Mouse (Mus musculus): ENCODE measurements around the gene Zfp386. TPM values are rescaled to one million over a fixed set of nuclear protein-coding genes. Genes with fewer than 3 reads are reported as not detected.
"Not testable (repeated sequence)": the region's sequence is repeated elsewhere in the genome, so short reads cannot be mapped to it uniquely, and the experiment has no call there.

The Zfp386 gene
- polyA plus RNA-seq (2015; fragmentation: Nextera tagmentation; extraction: Ambion mirVana) = 4.8 and 4.9 TPM in 2 replicates

DNA sequence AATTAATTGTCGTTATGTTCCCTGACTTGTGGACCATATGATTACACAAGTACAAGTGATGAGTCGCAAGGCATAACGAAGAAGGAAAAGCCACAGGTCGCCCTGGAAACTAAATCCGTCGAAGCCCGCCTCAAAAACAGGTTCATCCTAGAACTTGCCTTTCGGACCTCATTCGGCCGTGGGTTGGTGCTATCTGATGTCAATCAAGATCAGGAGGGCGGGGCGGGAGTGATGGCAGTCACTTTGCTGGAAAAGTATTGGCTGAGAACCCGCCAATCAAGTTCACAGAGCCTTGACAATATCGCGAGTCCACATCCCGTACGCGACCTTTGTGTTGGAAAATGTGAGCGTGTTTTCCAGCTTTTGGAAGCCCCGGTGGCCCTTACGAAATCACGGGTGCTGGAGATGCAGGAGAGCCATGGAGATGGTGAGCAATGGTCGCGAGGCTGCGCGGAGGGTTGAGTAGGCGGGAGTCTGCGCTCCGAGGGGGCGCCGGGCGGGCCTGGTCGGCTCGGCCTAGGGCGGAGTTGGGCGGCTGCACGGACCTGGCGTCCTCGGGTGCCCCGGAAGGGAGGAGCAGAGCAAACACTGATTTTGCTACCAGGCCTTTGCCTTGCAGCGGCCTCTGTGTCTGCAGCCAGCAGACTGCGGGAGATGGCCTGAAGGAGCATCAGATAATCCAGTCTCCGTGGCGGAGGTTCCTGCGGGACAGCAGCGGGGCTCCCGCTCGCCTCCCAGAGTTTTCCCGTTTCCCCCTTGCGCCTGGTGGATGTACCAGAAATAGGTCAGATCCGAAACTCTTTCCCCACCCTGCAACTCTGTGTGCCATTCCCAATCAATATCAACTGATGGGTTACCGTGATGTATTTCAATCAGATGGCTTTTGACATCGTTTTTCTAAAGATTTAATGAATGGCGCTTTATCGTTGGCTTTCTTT is at the start of gene Zfp386:
Zfp386 (plus strand) TSS at position 285 of the 938 bp plus-strand sequence.
- Histone ChIP-seq H3K9ac (peak within 1 kb of the TSS; percentile 53), H3K4me3 (replicated peaks) (peak within 1 kb of the TSS; percentile 68), H3K4me2 (peak within 1 kb of the TSS; percentile 76), H3K4me1 (replicated peaks) (peaks cover 11% of the 10 kb centered on the region), H3K27me3 (no peaks in the 10 kb centered on the region), H3K27ac (replicated peaks) (peak within 1 kb of the TSS; percentile 84), H3K9me3 (replicated peaks) (no peaks in the 10 kb centered on the region), H3K36me3 (replicated peaks) (no peaks in the 10 kb centered on the region)
- peak; percentile 98 for ATAC-seq (ENCODE audit: insufficient read depth)
- 2% methylated on average over 55 of the region's 55 CpGs for WGBS (ENCODE audit: insufficient replicate concordance)

DNA sequence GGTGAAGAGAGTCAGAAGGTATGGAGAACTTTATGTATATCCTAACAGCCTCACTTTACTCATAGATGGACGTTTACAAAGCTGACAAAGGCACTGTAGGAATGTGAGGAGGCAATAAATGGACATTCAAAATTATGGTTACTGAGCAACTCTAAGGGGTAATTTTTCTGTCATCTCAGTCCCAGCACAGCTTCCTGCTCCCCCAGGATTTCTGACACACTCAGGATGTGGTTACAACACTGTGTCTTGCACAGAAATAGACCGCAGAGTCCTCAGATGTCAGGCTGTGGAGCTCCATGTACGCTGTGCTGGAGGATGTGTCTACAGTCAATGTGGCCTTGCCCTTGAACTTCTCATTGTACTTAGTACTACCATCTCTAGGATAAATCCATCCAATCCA is 47.7 kb upstream of the Zfp386 start:
- H3K9ac ChIP-seq; H3K9me3 ChIP-seq (replicated peaks); ATAC-seq (ENCODE audit: insufficient read depth); H3K4me3 ChIP-seq (replicated peaks); H3K27ac ChIP-seq (replicated peaks); H3K4me1 ChIP-seq (replicated peaks); H3K36me3 ChIP-seq (replicated peaks); H3K27me3 ChIP-seq; H3K4me2 ChIP-seq: not testable (repeated sequence)
- WGBS (ENCODE audit: insufficient replicate concordance) = 39% methylated on average over 3 of the region's 3 CpGs

DNA sequence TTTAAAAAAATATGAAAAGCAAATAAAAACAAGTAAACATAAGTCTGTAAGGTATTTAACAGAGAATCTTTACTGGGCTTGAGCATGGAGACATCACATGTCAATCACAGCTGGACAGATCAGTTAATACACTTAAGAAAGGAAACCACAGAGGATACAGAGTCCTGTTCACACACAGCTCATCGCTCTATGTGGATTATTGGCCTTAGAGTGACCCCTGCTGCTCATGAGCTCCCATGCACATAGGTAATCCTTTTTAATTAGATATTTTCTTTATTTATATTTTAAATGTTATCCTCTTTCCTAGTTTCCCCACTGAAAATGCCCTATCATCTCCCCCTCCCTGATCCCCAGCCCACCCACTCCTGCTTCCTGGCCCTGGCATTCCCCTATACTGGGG is 44.6 kb upstream of the Zfp386 start:
- ATAC-seq (ENCODE audit: insufficient read depth); H3K4me3 ChIP-seq (replicated peaks); H3K27me3 ChIP-seq; H3K4me2 ChIP-seq; H3K4me1 ChIP-seq (replicated peaks); H3K27ac ChIP-seq (replicated peaks); H3K9ac ChIP-seq; H3K36me3 ChIP-seq (replicated peaks); H3K9me3 ChIP-seq (replicated peaks): not testable (repeated sequence)
- 41% methylated on average over 1 of the region's 1 CpGs for WGBS (ENCODE audit: insufficient replicate concordance)

DNA sequence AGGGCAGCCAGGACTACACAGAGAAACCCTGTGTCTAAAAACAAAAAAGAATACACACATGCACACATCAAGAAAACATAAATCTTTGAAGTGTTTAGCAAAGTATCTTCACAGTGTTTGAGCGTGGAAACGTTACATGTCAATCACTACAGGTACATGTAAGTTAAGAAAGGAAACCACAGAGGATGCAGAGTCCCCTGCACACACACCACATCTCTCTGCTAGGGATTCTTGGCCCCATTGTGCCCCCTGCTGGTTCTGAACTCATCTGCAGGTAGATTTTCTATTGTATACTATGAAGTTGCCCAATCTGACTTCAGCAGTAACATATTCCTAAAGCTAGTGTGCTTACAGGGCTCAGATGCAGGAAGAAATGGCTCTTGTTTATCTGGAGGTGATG is 36.7 kb upstream of the Zfp386 start:
- no peak for ATAC-seq (ENCODE audit: insufficient read depth)
- H3K4me1 ChIP-seq (replicated peaks) = no peaks in the 10 kb centered on the region

DNA sequence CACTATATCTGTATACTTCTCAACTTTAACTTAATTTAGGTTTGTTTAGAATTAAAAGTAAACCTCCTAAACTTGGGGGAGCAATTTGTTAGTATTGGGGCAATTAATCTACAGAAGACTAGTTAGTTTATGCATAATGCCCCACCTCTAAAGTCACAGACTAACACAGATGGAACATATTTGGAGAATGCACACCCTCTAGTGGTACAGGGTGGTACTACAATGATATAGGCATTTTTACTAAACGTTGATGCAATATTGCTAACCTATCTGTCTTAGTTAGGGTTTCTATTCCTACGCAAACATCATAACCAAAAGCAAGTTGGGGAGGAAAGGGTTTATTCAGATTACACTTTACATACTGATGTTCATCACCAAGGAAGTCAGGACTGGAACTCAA is 19.4 kb upstream of the Zfp386 start:
- no peak for ATAC-seq (ENCODE audit: insufficient read depth)
- Histone ChIP-seq H3K36me3 (replicated peaks) (no peaks in the 10 kb centered on the region), H3K4me1 (replicated peaks) (no peaks in the 10 kb centered on the region), H3K9ac (no peak overlapping the region), H3K4me3 (replicated peaks) (no peak overlapping the region), H3K4me2 (no peak overlapping the region), H3K27ac (replicated peaks) (no peak overlapping the region), H3K27me3 (no peaks in the 10 kb centered on the region), H3K9me3 (replicated peaks) (no peaks in the 10 kb centered on the region)
- WGBS (ENCODE audit: insufficient replicate concordance) = 36% methylated on average over 2 of the region's 2 CpGs

More for the DNA sequence above, 36.7 kb upstream of the Zfp386 start:
- 36% methylated on average over 2 of the region's 2 CpGs for WGBS (ENCODE audit: insufficient replicate concordance)
- H3K4me2 ChIP-seq = no peak overlapping the region
- no peak overlapping the region for H3K27ac ChIP-seq (replicated peaks)
- H3K27me3 ChIP-seq = no peaks in the 10 kb centered on the region
- H3K9me3 ChIP-seq (replicated peaks) = no peaks in the 10 kb centered on the region
- H3K9ac ChIP-seq = no peak overlapping the region
- no peak overlapping the region for H3K4me3 ChIP-seq (replicated peaks)
- H3K36me3 ChIP-seq (replicated peaks) = no peaks in the 10 kb centered on the region

DNA sequence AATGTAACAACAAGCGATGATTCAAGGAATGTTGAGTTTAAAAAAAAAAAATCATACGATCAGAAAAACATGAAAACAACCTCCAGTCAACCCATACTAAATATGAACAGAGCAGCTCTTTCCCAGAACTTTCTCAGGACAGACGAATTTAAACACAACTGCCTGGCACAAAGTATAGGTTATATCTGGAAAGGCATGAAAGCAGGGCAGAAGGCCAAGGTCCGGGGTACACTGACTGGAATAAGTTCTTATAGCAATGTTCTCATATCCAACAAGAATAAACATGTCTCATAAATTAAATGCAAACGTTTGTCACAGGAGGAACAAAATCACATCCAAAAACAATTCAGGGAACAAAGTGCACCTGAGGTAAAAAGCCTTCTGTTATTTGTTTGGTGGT is 12.2 kb upstream of the Zfp386 start:
- H3K36me3 ChIP-seq (replicated peaks) = no peaks in the 10 kb centered on the region
- ATAC-seq (ENCODE audit: insufficient read depth) = no peak
- 50% methylated on average over 5 of the region's 5 CpGs for WGBS (ENCODE audit: insufficient replicate concordance)
- no peaks in the 10 kb centered on the region for H3K4me1 ChIP-seq (replicated peaks)
- no peaks in the 10 kb centered on the region for H3K9me3 ChIP-seq (replicated peaks)
- no peaks in the 10 kb centered on the region for H3K27me3 ChIP-seq
- H3K27ac ChIP-seq (replicated peaks) = no peak overlapping the region
- H3K4me3 ChIP-seq (replicated peaks) = no peak overlapping the region
- H3K9ac ChIP-seq = no peak overlapping the region
- H3K4me2 ChIP-seq = no peak overlapping the region

DNA sequence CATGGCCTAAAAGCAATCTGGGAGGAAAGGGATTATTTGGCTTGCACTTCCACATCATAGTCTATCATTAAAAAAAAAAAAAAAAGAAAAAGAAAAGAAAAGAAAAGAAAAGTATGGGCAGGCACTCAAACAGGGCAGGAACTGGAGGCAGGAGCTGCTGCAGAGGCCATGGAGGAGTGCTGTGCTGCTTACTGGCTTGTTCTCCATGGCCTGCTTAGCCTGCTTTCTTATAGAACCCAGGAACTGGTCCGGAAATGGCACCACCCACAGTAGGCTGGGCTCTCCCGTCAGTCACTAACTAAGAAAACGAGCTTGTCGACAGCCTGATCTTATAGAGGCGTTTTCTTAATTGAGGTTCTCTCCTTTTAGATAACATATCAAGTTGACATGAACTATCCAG is 2.7 kb upstream of the Zfp386 start:
- Histone ChIP-seq H3K36me3 (replicated peaks) (no peaks in the 10 kb centered on the region), H3K27me3 (no peaks in the 10 kb centered on the region), H3K4me3 (replicated peaks) (no peak overlapping the region), H3K27ac (replicated peaks) (no peak overlapping the region), H3K4me1 (replicated peaks) (peaks cover 11% of the 10 kb centered on the region), H3K9ac (no peak overlapping the region), H3K4me2 (no peak overlapping the region), H3K9me3 (replicated peaks) (no peaks in the 10 kb centered on the region)
- ATAC-seq (ENCODE audit: insufficient read depth) = no peak
- 66% methylated on average over 5 of the region's 5 CpGs for WGBS (ENCODE audit: insufficient replicate concordance)

DNA sequence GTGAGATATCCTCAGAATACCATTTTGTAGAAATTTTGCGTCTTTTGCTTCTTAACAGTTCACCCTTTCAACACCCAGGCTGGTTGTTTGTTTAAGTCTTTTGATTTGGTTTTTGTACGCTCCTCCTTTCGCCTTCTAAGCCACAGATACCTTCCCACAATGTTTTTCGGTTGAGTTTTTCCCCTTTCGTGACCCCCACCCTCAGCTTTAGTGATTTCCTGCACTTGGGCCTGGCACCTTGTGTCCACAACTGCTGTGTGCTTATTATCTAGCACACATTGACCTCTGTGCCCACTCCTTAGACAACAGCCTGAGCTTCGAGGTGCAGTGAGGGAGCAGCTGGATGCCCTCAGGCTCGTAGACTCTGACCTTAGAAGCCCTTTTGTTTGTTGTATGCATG is 1.2 kb downstream of the Zfp386 start:
- 58% methylated on average over 7 of the region's 7 CpGs for WGBS (ENCODE audit: insufficient replicate concordance)
- H3K36me3 ChIP-seq (replicated peaks) = no peaks in the 10 kb centered on the region
- peak overlapping the region; percentile 68 for H3K4me3 ChIP-seq (replicated peaks)
- ATAC-seq (ENCODE audit: insufficient read depth) = no peak
- peaks cover 11% of the 10 kb centered on the region for H3K4me1 ChIP-seq (replicated peaks)
- no peak overlapping the region for H3K27ac ChIP-seq (replicated peaks)
- no peak overlapping the region for H3K9ac ChIP-seq
- no peaks in the 10 kb centered on the region for H3K27me3 ChIP-seq
- no peaks in the 10 kb centered on the region for H3K9me3 ChIP-seq (replicated peaks)
- H3K4me2 ChIP-seq = peak overlapping the region; percentile 76

DNA sequence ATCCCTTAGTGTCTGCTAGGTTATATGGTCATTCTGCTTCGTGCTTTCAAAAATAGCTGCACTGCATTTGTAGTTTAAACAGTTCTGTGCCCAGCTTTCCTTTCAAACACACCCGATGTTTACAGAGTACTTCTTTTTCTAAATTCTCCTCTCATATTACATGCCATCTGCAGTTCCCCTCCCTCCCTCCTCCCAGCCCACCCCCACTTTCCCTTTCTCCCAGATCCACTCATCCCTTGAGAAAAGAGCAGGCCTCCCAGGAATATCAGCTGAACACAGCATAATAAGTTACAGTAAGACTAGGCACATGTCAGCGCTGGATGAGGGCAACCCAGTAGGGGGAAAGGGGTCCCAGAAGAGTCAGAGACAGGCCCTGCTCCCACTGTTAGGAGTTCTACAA is 1.7 kb downstream of the Zfp386 start:
- Histone ChIP-seq H3K36me3 (replicated peaks) (no peaks in the 10 kb centered on the region), H3K4me1 (replicated peaks) (peaks cover 11% of the 10 kb centered on the region), H3K27me3 (no peaks in the 10 kb centered on the region), H3K4me2 (no peak overlapping the region), H3K4me3 (replicated peaks) (no peak overlapping the region), H3K9me3 (replicated peaks) (no peaks in the 10 kb centered on the region), H3K9ac (no peak overlapping the region), H3K27ac (replicated peaks) (no peak overlapping the region)
- WGBS (ENCODE audit: insufficient replicate concordance) = 73% methylated on average over 3 of the region's 3 CpGs
- no peak for ATAC-seq (ENCODE audit: insufficient read depth)

DNA sequence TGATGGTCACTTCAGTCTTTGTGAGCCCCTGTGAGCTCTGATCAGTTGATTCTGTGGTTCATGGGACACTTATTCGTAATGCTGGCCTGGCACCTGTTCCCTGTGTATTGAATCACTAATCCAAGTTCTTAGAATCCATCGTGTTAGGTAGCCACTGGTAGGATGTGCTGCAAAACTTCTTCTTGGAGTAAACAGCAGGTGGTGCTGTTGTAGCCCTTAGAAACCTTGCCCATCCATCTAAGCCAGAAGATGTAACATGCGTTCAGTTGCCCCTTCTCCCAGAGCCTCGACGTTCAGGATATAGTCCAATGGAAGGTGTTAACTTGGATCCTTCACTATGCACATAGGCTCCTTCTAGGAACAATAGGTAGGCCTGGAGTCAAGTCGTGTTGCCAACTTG is 2.2 kb downstream of the Zfp386 start:
- 48% methylated on average over 6 of the region's 6 CpGs for WGBS (ENCODE audit: insufficient replicate concordance)
- H3K27me3 ChIP-seq = no peaks in the 10 kb centered on the region
- no peak overlapping the region for H3K9ac ChIP-seq
- ATAC-seq (ENCODE audit: insufficient read depth) = no peak
- no peak overlapping the region for H3K4me2 ChIP-seq
- H3K4me3 ChIP-seq (replicated peaks) = no peak overlapping the region
- 0 out of 2 replicates have a peak, but pooled peaks cover 2% of the 10 kb centered on the region for H3K36me3 ChIP-seq (replicated peaks)
- peaks cover 11% of the 10 kb centered on the region for H3K4me1 ChIP-seq (replicated peaks)
- no peaks in the 10 kb centered on the region for H3K9me3 ChIP-seq (replicated peaks)
- no peak overlapping the region for H3K27ac ChIP-seq (replicated peaks)

DNA sequence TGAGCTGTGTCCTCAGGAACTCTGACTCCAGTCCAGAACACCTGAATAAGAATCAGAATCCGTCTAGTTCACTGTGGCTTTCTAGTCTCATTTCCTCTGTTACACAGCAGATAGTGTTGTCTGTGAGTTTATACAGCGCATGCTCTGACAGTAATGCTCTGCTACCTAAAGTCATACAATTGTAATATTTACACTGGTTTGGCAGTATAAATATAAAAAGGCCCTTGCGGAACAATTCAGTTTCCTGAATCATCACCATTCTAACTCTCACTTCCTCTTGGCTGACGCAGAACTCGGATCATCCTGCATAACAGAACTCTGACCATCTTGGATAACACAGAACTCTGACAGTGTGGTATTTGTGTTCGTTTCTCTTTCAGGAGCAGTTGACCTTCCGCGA is 6.8 kb downstream of the Zfp386 start:
- Histone ChIP-seq H3K9me3 (replicated peaks) (no peaks in the 10 kb centered on the region), H3K9ac (no peak overlapping the region), H3K4me3 (replicated peaks) (no peak overlapping the region), H3K27me3 (no peaks in the 10 kb centered on the region), H3K27ac (replicated peaks) (no peak overlapping the region), H3K4me1 (replicated peaks) (no peaks in the 10 kb centered on the region), H3K4me2 (no peak overlapping the region), H3K36me3 (replicated peaks) (peaks cover 33% of the 10 kb centered on the region)
- ATAC-seq (ENCODE audit: insufficient read depth) = no peak
- WGBS (ENCODE audit: insufficient replicate concordance) = 72% methylated on average over 8 of the region's 8 CpGs

Measured in liver, embryonic 15.5 days (tissue).